Mouse (Mus musculus) heart, postnatal 36 days (tissue): ENCODE data around the gene Selenom. TPM values are rescaled to one million over a fixed set of nuclear protein-coding genes. Genes with fewer than 3 reads are reported as not detected.

Experiments
- DNase-seq, 2 experiments: peaks; one replicate each; pipeline ENCODE4 v3.0.0; 2021 to 2022
- intact Hi-C: fragments of 180-260 bp; cut with DNase I; formaldehyde crosslinking; loops from one replicate; pipeline ENCODE4 v1.15.1; 2025
- total RNA-seq, 2 experiments: library from RNA; stranded (reverse); gene quantifications; 2 replicates each; pipeline ENCODE4 v1.2.3; 2021

The Selenom gene
- total RNA-seq, 2 experiments from 2014 or later = 37.6 to 43.8 TPM

GRCm38 (mm10) chr11:3545531-3546241, 31.2 kb downstream of the Selenom start:
- intact Hi-C loops = no loop called here
- DNase-seq = no peak

DNA sequence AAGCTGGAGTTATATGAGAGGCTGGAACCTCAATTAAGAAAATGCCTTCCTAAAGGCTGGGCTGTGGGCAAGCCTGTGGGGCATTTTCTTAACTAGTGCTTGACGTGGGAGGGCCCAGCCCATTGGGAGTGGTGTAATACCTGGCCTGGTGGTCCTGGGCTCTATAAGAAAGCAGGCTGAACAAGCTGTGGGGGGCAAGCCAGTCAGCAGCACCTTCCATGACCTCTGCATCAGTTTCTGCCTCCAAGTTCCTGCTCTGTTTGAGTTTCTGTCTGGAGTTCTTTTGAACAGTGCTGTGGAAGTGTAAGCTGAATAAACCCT, 31.7 kb downstream of the Selenom start:
- intact Hi-C loops = no loop called here
- DNase-seq = no peak

DNA sequence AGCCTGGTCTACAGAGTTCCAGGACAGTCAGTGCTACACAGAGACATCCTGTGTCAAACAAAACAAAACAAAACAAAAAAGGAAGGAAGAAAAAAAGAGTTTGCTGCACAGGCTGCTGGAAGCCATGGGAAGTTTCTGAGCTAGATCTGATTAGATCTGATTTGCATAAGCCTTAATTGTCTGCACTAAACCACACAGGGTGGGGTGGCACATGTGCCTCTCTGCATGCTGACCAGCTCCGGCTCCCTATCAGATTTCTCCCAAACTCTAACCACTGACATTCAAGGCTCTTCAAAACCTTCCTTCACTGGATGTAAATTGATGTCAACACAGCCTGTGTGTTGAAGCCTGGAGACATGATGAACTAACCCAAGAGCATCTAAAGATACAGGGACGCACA, 32.6 kb downstream of the Selenom start:
- intact Hi-C loops = no loop called here
- no peak for DNase-seq

DNA sequence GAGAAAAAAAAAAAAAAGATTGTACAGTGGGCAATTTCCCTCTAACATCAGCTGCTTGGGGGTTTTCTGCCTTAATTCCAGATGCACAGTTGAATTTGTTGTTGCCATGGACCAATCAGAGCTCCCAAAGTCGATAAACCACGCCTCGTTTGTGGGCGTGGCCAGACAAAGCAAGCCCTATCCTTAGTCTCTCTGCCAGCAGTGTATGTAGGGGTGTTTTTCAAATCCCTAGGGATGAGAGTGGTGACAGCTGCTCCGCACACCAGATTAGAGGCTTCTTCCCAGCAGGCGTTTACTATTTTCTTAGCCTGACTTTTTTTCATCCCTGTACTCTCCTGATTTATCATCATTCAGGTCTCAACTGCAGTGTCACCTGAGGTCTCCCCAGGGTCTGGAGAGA, 33.5 kb downstream of the Selenom start:
- no peak for DNase-seq
- intact Hi-C loops = no loop called here

DNA sequence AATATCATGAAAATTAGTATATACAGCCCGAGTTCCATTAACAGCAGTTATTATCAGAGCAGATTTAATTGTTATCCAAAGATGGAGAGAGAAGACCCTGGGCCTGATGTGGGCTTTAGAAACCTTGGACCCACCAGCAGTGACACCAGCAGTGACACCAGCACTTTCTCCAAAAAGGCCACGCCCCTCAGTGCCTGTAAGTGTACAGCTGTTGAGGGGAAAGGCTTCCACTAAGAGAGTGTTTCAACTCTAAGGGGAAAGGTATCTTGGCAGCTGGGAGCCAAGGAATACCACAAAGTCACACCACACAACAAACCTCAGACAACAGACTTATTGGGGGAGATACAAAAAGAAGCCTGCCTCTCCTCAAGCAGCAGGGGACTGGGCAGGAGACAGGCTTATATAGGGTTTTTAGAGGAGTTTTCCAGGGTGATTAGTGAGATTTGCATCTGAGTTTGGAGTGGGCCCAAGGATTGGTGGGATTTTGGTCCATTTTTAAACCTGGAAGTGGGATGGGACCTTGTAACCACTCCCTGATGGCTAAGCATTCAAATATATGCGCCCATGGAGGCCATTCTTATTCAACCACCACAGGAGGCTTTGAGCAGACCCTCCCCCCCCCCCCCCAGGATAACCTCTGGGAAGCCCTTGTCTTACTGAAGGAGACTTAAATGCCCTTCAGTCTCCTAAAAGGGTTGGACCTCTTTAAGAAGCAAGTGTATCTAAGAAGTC, 34.2 kb downstream of the Selenom start:
- intact Hi-C loops = no loop called here
- DNase-seq = no peak

- intact Hi-C loops = no loop called here
- no peak for DNase-seq
These were observed 35.3 kb downstream of the Selenom start for GRCm38 (mm10) chr11:3549791-3550190.

DNA sequence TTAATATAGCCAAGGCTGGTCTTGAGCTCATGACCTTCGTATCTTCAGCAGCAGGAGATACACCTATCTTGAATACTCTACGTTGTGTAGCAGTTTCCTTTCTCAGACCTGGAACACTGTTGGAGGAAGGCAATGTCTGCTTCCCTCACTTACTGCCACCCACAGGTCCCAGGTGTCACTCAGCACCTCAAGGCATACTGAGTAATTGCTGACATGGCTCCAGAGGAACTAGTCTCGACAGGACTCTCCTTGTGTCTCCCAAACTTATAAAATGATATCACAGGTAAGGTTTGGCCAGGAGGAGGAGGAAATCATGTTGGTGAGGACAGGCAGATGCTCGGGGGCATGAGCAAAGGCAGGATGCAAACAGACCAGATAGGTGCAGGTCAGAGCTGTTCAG, 40.5 kb downstream of the Selenom start:
- intact Hi-C loops = no loop called here
- DNase-seq = no peak

- intact Hi-C loops = no loop called here
- DNase-seq = no peak
These were observed 43.4 kb downstream of the Selenom start for GRCm38 (mm10) chr11:3557852-3558251.

DNA sequence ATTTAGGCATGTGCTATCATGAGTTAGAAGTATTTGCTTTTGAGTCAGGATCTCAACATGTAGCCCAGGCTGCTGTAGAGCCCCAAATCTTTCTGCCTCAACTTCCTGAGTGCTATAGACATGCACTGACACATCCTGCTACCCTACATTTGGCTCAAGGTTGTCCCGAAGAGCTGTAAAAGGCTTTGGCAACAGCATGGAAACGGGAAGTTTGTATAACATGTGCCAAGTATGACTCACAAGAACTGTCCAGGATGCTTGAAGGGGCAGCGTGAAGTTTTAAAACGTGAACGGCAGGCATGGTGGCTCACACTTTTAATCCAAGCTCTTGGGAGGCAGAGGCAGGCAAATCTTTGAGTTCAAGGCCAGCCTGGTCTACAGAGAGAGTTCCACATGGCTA, 45.7 kb downstream of the Selenom start:
- DNase-seq = no peak
- intact Hi-C loops = no loop called here

- DNase-seq = no peak
- intact Hi-C loops = no loop called here
These were observed 49.4 kb downstream of the Selenom start for GRCm38 (mm10) chr11:3563853-3564252.

- no peak for DNase-seq
- intact Hi-C loops = no loop called here
These were observed 50.0 kb downstream of the Selenom start for GRCm38 (mm10) chr11:3564451-3564850.

DNA sequence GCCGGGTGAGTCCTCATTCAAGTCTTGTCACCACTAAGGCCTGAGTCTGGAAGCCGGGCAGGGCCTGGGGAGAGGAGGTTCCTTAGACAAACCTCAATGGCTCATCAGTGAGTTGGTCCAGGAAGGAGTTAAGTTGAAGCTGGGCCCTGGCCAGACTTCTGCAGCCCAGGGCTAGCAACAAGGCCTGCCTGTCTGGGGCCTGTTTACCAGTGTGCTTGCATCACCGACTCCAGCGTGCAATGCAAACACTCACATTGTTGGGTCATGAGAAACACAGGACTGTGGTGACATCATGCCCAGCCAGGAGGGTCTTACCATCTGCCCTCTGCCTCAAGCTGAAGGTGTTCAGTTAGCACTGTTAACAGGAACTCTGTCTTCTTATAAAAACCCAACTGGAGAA, 51.5 kb downstream of the Selenom start:
- DNase-seq = no peak
- intact Hi-C loops = no loop called here

Other genes starting within 250 kb of the Selenom start
- 10 to 100 TPM; 61.8 to 63.3 TPM for gene Drg1, start 248.3 kb upstream of the Selenom start, total RNA-seq
- gene Patz1, start 225.8 kb upstream of the Selenom start, total RNA-seq = 10 to 100 TPM; 24.9 to 31.0 TPM
- 10 to 100 TPM; 49.4 to 66.2 TPM for gene Pik3ip1, start 184.3 kb upstream of the Selenom start, total RNA-seq
- gene Limk2, start 105.5 kb upstream of the Selenom start, total RNA-seq = 10 to 100 TPM; 17.6 to 24.8 TPM
- 10 to 100 TPM; 18.6 to 20.3 TPM for gene Rnf185, start 62.3 kb upstream of the Selenom start, total RNA-seq
- gene Pla2g3, start 26.4 kb upstream of the Selenom start, total RNA-seq = not detected
- 10 to 100 TPM; 15.7 to 25.8 TPM for gene Inpp5j, start 9.9 kb upstream of the Selenom start, total RNA-seq
- gene Smtn, start 25.9 kb downstream of the Selenom start, total RNA-seq = 100 to 1,000 TPM; 146 to 153 TPM
- gene Morc2a, start 134.5 kb downstream of the Selenom start, total RNA-seq = 10 to 100 TPM; 18.7 to 22.0 TPM